Mouse (Mus musculus): Measurements from ENCODE around the gene Slc22a13.

GRCm38 (mm10) chr9:119155826-119156225 lies 53.1 kb downstream of the Slc22a13 start:
- TF ChIP-seq CTCF (IDR thresholded peaks at IDR 0.05; ENCODE audit: low read depth) (no peak), EP300 (IDR thresholded peaks at IDR 0.05; ENCODE audit: low read depth) (no peak)

Measured in heart, postnatal 0 days (tissue).